In genomic region chr14:101804562-101805327, GRCm38 (mm10) we compare ENCODE assay signal across 13 mouse cellular contexts.
DNase-seq lines count a peak whose midpoint lies in the region; ATAC-seq and TF ChIP-seq lines count a peak whose summit lies in the region.
"Had no signal": no experiment of that assay in that cellular context is flagged by ENCODE, and none has a peak within 500 bp of the region (broad histone marks: within the 10 kb centered on the region; RNA-seq: fewer than 3 reads in every experiment).

No protein-coding gene starts in this region.

- no peak for TF ChIP-seq CTCF in lung, adult 2 months (IDR thresholded peaks at IDR 0.05; ENCODE audit: insufficient read depth, low read length)

- H3K4me3 ChIP-seq in lung, adult 2 months (replicated peaks; ENCODE audit: extremely low read depth, low read depth, low read length) = no peak overlapping the region
- H3K4me3 ChIP-seq: embryonic facial prominence, embryonic 12.5 days; heart, embryonic 13.5 days; megakaryocyte, embryonic 14.5 days had no signal

- peaks cover 21% of the 10 kb centered on the region for H3K4me1 ChIP-seq in lung, adult 2 months (ENCODE audit: control insufficient read depth, insufficient read depth, low read length)
- H3K4me1 ChIP-seq: megakaryocyte, embryonic 14.5 days had no signal

- no peak for TF ChIP-seq POLR2A in lung, adult 2 months (IDR thresholded peaks at IDR 0.05; ENCODE audit: borderline replicate concordance, extremely low read depth, low read depth, low read length)

- WGBS in lung, adult 2 months = 25% methylated on average over 4 of the region's 4 CpGs
- 24% methylated on average over 4 of the region's 4 CpGs for WGBS in large intestine, adult 2 months

- ATAC-seq in frontal cortex, adult (ENCODE audit: low TSS enrichment) = peak; percentile 74
- no peak for ATAC-seq in erythroid progenitor cell, adult 5-6 weeks (replicated peaks; ENCODE audit: low FRiP score, poor library complexity, severe bottlenecking)
- ATAC-seq: hindbrain, postnatal 0 days had no signal

- DNase-seq in frontal cortex, postnatal 25 days (ENCODE audit: low spot score in 2 of 2) = no peak
- DNase-seq in lung, adult 18-20 months = peak; percentile 28 to 56
- DNase-seq in lung, adult 2 months = no peak
- peak; percentile 77 for DNase-seq in large intestine, adult 2 months (ENCODE audit: low read depth, low spot score)
- DNase-seq in yolk sac, embryonic 10.5 days (ENCODE audit: low spot score) = peak; percentile 9
- DNase-seq in adrenal gland, adult 18-20 months (ENCODE audit: low spot score in 2 of 2) = no peak
- DNase-seq: adrenal gland, adult 8-10 months had no signal

Comparison
In these comparisons a context has a peak if more than half of its experiments do, and no peak if none do; other contexts are left out.
1. DNase-seq: peak in lung, adult 18-20 months (2 of 2), large intestine, adult 2 months (single experiment) and yolk sac, embryonic 10.5 days (single experiment); none in frontal cortex, postnatal 25 days (0 of 2), lung, adult 2 months (single experiment) and adrenal gland, adult 18-20 months (0 of 2).